Mouse (Mus musculus): ENCODE results near the gene Prkd3. TPM values are rescaled to one million over a fixed set of nuclear protein-coding genes. Genes with fewer than 3 reads are reported as not detected.

The Prkd3 gene
- polyA plus RNA-seq, 1 experiment from 2014 or later = 10.3 TPM

- Histone ChIP-seq H3K9ac (ENCODE audit: low read depth, low read length) (peak within 1 kb of the TSS; percentile 86), H3K4me3 (ENCODE audit: low read depth, low read length) (peak within 1 kb of the TSS; percentile 81), H3K27me3 (ENCODE audit: control insufficient read depth, insufficient read depth, low read depth, low read length) (no peaks in the 10 kb centered on the region), H3K27ac (ENCODE audit: low read length) (peak within 1 kb of the TSS; percentile 92), H3K9me3 (replicated peaks; ENCODE audit: control insufficient read depth, low read length, poor library complexity, severe bottlenecking) (no peaks in the 10 kb centered on the region), H3K4me1 (ENCODE audit: control insufficient read depth, insufficient read depth, low read length) (peaks cover 8% of the 10 kb centered on the region), H3K4me2 (ENCODE audit: low read length) (peak within 1 kb of the TSS; percentile 81), H3K36me3 (ENCODE audit: control insufficient read depth, insufficient read depth, low read length) (no peaks in the 10 kb centered on the region)
- no peak for ATAC-seq
- WGBS = 66% methylated on average over 4 of the region's 4 CpGs
Observed at GRCm38 (mm10) chr17:79051606-79052005, 31.0 kb upstream of the Prkd3 start, which contains the start of gene Qpct. Gene Qpct, plus strand, starts transcription at chr17:79051906.

- H3K9me3 ChIP-seq (replicated peaks; ENCODE audit: control insufficient read depth, low read length, poor library complexity, severe bottlenecking) = no peaks in the 10 kb centered on the region
- ATAC-seq = no peak
- no peak overlapping the region for H3K4me2 ChIP-seq (ENCODE audit: low read length)
- H3K4me1 ChIP-seq (ENCODE audit: control insufficient read depth, insufficient read depth, low read length) = no peaks in the 10 kb centered on the region
- H3K4me3 ChIP-seq (ENCODE audit: low read depth, low read length) = no peak overlapping the region
- H3K27ac ChIP-seq (ENCODE audit: low read length) = no peak overlapping the region
- H3K36me3 ChIP-seq (ENCODE audit: control insufficient read depth, insufficient read depth, low read length) = no peaks in the 10 kb centered on the region
- H3K9ac ChIP-seq (ENCODE audit: low read depth, low read length) = no peak overlapping the region
- H3K27me3 ChIP-seq (ENCODE audit: control insufficient read depth, insufficient read depth, low read depth, low read length) = no peaks in the 10 kb centered on the region
- WGBS = 98% methylated on average over 2 of the region's 2 CpGs
Observed at GRCm38 (mm10) chr17:79043705-79044104, 23.1 kb upstream of the Prkd3 start.

GRCm38 (mm10) chr17:79039660-79040059, 19.0 kb upstream of the Prkd3 start:
- H3K27me3 ChIP-seq (ENCODE audit: control insufficient read depth, insufficient read depth, low read depth, low read length) = no peaks in the 10 kb centered on the region
- no peaks in the 10 kb centered on the region for H3K9me3 ChIP-seq (replicated peaks; ENCODE audit: control insufficient read depth, low read length, poor library complexity, severe bottlenecking)
- H3K36me3 ChIP-seq (ENCODE audit: control insufficient read depth, insufficient read depth, low read length) = no peaks in the 10 kb centered on the region
- no peak overlapping the region for H3K27ac ChIP-seq (ENCODE audit: low read length)
- H3K4me3 ChIP-seq (ENCODE audit: low read depth, low read length) = no peak overlapping the region
- no peak overlapping the region for H3K9ac ChIP-seq (ENCODE audit: low read depth, low read length)
- H3K4me1 ChIP-seq (ENCODE audit: control insufficient read depth, insufficient read depth, low read length) = no peaks in the 10 kb centered on the region
- ATAC-seq = no peak
- no peak overlapping the region for H3K4me2 ChIP-seq (ENCODE audit: low read length)

- no peaks in the 10 kb centered on the region for H3K36me3 ChIP-seq (ENCODE audit: control insufficient read depth, insufficient read depth, low read length)
- H3K9ac ChIP-seq (ENCODE audit: low read depth, low read length) = no peak overlapping the region
- ATAC-seq = no peak
- no peak overlapping the region for H3K4me3 ChIP-seq (ENCODE audit: low read depth, low read length)
- no peak overlapping the region for H3K27ac ChIP-seq (ENCODE audit: low read length)
- H3K4me2 ChIP-seq (ENCODE audit: low read length) = no peak overlapping the region
- WGBS = 84% methylated on average over 4 of the region's 4 CpGs
- H3K9me3 ChIP-seq (replicated peaks; ENCODE audit: control insufficient read depth, low read length, poor library complexity, severe bottlenecking) = no peaks in the 10 kb centered on the region
- no peaks in the 10 kb centered on the region for H3K4me1 ChIP-seq (ENCODE audit: control insufficient read depth, insufficient read depth, low read length)
- H3K27me3 ChIP-seq (ENCODE audit: control insufficient read depth, insufficient read depth, low read depth, low read length) = no peaks in the 10 kb centered on the region
Observed at GRCm38 (mm10) chr17:79032782-79033181, 12.2 kb upstream of the Prkd3 start.

- Histone ChIP-seq H3K9me3 (replicated peaks; ENCODE audit: control insufficient read depth, low read length, poor library complexity, severe bottlenecking) (no peaks in the 10 kb centered on the region), H3K36me3 (ENCODE audit: control insufficient read depth, insufficient read depth, low read length) (no peaks in the 10 kb centered on the region), H3K4me3 (ENCODE audit: low read depth, low read length) (no peak overlapping the region), H3K4me1 (ENCODE audit: control insufficient read depth, insufficient read depth, low read length) (no peaks in the 10 kb centered on the region), H3K27ac (ENCODE audit: low read length) (no peak overlapping the region), H3K27me3 (ENCODE audit: control insufficient read depth, insufficient read depth, low read depth, low read length) (no peaks in the 10 kb centered on the region), H3K4me2 (ENCODE audit: low read length) (no peak overlapping the region), H3K9ac (ENCODE audit: low read depth, low read length) (no peak overlapping the region)
- ATAC-seq = no peak
- 84% methylated on average over 5 of the region's 5 CpGs for WGBS
Observed at GRCm38 (mm10) chr17:79031569-79031968, 11.0 kb upstream of the Prkd3 start.

- WGBS = 94% methylated on average over 3 of the region's 3 CpGs
- no peak overlapping the region for H3K9ac ChIP-seq (ENCODE audit: low read depth, low read length)
Observed at GRCm38 (mm10) chr17:79029226-79029625, 8.6 kb upstream of the Prkd3 start.

GRCm38 (mm10) chr17:79024544-79024943, 3.9 kb upstream of the Prkd3 start:
- no peak overlapping the region for H3K27ac ChIP-seq (ENCODE audit: low read length)
- no peaks in the 10 kb centered on the region for H3K9me3 ChIP-seq (replicated peaks; ENCODE audit: control insufficient read depth, low read length, poor library complexity, severe bottlenecking)
- 83% methylated on average over 4 of the region's 4 CpGs for WGBS

More at GRCm38 (mm10) chr17:79029226-79029625, 8.6 kb upstream of the Prkd3 start:
- Histone ChIP-seq H3K36me3 (ENCODE audit: control insufficient read depth, insufficient read depth, low read length) (no peaks in the 10 kb centered on the region), H3K4me2 (ENCODE audit: low read length) (no peak overlapping the region), H3K4me3 (ENCODE audit: low read depth, low read length) (no peak overlapping the region), H3K4me1 (ENCODE audit: control insufficient read depth, insufficient read depth, low read length) (no peaks in the 10 kb centered on the region), H3K27me3 (ENCODE audit: control insufficient read depth, insufficient read depth, low read depth, low read length) (no peaks in the 10 kb centered on the region), H3K9me3 (replicated peaks; ENCODE audit: control insufficient read depth, low read length, poor library complexity, severe bottlenecking) (no peaks in the 10 kb centered on the region), H3K27ac (ENCODE audit: low read length) (no peak overlapping the region)
- ATAC-seq = no peak

GRCm38 (mm10) chr17:79022746-79023145, 2.1 kb upstream of the Prkd3 start:
- no peak overlapping the region for H3K4me2 ChIP-seq (ENCODE audit: low read length)
- 65% methylated on average over 3 of the region's 3 CpGs for WGBS
- H3K4me3 ChIP-seq (ENCODE audit: low read depth, low read length) = no peak overlapping the region
- H3K27me3 ChIP-seq (ENCODE audit: control insufficient read depth, insufficient read depth, low read depth, low read length) = no peaks in the 10 kb centered on the region; the same call in 1 of the 2 replicates
- H3K27ac ChIP-seq (ENCODE audit: low read length) = no peak overlapping the region
- H3K9me3 ChIP-seq (replicated peaks; ENCODE audit: control insufficient read depth, low read length, poor library complexity, severe bottlenecking) = no peaks in the 10 kb centered on the region
- no peak overlapping the region for H3K9ac ChIP-seq (ENCODE audit: low read depth, low read length)
- no peaks in the 10 kb centered on the region for H3K36me3 ChIP-seq (ENCODE audit: control insufficient read depth, insufficient read depth, low read length)
- no peak for ATAC-seq
- peaks cover 3% of the 10 kb centered on the region; the same call in 1 of the 2 replicates for H3K4me1 ChIP-seq (ENCODE audit: control insufficient read depth, insufficient read depth, low read length)

More at GRCm38 (mm10) chr17:79024544-79024943, 3.9 kb upstream of the Prkd3 start:
- Histone ChIP-seq H3K9ac (ENCODE audit: low read depth, low read length) (no peak overlapping the region), H3K36me3 (ENCODE audit: control insufficient read depth, insufficient read depth, low read length) (no peaks in the 10 kb centered on the region), H3K4me1 (ENCODE audit: control insufficient read depth, insufficient read depth, low read length) (peaks cover 3% of the 10 kb centered on the region; the same call in 1 of the 2 replicates), H3K27me3 (ENCODE audit: control insufficient read depth, insufficient read depth, low read depth, low read length) (no peaks in the 10 kb centered on the region; the same call in 1 of the 2 replicates), H3K4me3 (ENCODE audit: low read depth, low read length) (no peak overlapping the region), H3K4me2 (ENCODE audit: low read length) (no peak overlapping the region)
- no peak for ATAC-seq

GRCm38 (mm10) chr17:79020984-79021335, 344 bp upstream of the Prkd3 start:
- no peak overlapping the region for H3K27ac ChIP-seq (ENCODE audit: low read length)
- H3K4me1 ChIP-seq (ENCODE audit: control insufficient read depth, insufficient read depth, low read length) = peaks cover 3% of the 10 kb centered on the region; the same call in 1 of the 2 replicates
- H3K27me3 ChIP-seq (ENCODE audit: control insufficient read depth, insufficient read depth, low read depth, low read length) = no peaks in the 10 kb centered on the region; the same call in 1 of the 2 replicates
- no peak for ATAC-seq
- peak overlapping the region; percentile 85 for H3K4me3 ChIP-seq (ENCODE audit: low read depth, low read length)
- H3K9me3 ChIP-seq (replicated peaks; ENCODE audit: control insufficient read depth, low read length, poor library complexity, severe bottlenecking) = no peaks in the 10 kb centered on the region
- WGBS = 1% methylated on average over 24 of the region's 24 CpGs
- H3K4me2 ChIP-seq (ENCODE audit: low read length) = peak overlapping the region; percentile 67
- no peaks in the 10 kb centered on the region for H3K36me3 ChIP-seq (ENCODE audit: control insufficient read depth, insufficient read depth, low read length)
- peak overlapping the region; percentile 69 for H3K9ac ChIP-seq (ENCODE audit: low read depth, low read length)
